Mouse (Mus musculus) activated CD4-positive, CD25-positive, alpha-beta regulatory T cell, adult 4 months (primary cell): Measurements from ENCODE around the gene Ints6l. TPM values are rescaled to one million over a fixed set of nuclear protein-coding genes. Genes with fewer than 3 reads are reported as not detected.
A peak's percentile ranks its signal among the peaks of the same experiment; 100 is the strongest.
"Not testable (repeated sequence)": the region's sequence is repeated elsewhere in the genome, so short reads cannot be mapped to it uniquely, and the experiment has no call there.

Experiments used
- ATAC-seq: one replicate; pipeline ENCODE4 v1.8.0; 2017
- polyA plus RNA-seq, 2 experiments: library from polyadenylated mRNA; unstranded; fragments of 100-300 nt; shearing (Covaris generic); gene quantifications; one replicate each; pipeline ENCODE4 v1.2.1; 2017

Ints6l gene
- polyA plus RNA-seq, result 10 to 100 TPM; 23.4 to 26.6 TPM

DNA sequence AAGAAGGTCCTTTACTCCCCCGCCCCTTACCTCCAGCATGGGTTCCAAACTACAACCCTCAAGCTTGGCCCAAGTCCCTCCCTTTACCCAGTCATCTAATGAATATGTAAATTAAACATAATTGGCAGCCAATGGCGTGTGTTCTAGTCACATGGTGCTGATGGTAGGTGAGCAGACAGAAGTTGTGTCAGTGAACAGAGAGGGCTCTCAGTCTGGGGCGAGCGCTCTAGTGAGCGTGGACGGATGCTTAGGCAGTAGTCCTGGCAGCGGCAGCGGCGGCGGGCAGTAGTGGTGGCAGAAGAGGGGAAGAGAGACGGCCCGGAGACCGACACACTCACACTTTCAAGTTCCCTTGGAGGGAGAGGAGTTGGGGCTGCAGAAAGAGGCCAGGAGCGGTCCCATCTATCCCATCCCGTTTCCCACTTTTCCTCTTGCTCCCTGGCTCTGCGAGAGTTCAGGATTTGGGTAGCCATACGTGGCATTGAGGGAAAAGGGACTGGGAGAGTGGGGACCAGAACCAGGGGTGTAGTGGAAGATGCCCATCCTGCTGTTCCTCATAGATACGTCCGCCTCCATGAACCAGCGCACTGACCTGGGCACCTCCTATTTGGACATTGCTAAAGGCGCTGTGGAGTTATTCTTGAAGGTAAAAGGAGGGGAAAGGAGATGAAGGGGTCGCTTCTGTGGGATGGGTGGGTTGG lies at the start of gene Ints6l:
Ints6l (plus strand) TSS at position 187 of the 701 bp plus-strand sequence.
- peak; percentile 83 for ATAC-seq

- ATAC-seq, result peak; percentile 70
These were observed 49.2 kb upstream of the Ints6l start for GRCm38 (mm10) chrX:56405482-56405881.

- peak; percentile 69 for ATAC-seq
These were observed 48.5 kb upstream of the Ints6l start for GRCm38 (mm10) chrX:56406128-56406527.

DNA sequence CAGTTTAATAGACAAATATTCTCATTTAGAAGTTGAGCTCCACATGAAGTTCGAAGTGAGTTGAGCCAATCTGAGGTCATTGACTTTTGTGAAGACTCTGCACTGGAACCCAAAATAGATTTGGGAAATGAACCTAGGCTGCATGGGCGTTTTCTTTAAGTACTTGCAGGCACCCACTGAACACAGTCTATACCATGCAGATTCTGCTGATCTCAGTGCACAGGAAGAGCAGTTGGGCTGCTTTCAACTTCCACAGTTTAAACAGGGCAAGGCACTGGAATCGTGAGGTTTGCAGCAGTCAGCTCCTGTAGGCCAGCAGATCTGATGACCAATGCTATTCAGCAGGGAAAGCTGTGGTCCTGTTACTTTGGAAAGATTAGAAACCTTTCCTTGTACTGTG lies 38.4 kb upstream of the Ints6l start:
- no peak for ATAC-seq

DNA sequence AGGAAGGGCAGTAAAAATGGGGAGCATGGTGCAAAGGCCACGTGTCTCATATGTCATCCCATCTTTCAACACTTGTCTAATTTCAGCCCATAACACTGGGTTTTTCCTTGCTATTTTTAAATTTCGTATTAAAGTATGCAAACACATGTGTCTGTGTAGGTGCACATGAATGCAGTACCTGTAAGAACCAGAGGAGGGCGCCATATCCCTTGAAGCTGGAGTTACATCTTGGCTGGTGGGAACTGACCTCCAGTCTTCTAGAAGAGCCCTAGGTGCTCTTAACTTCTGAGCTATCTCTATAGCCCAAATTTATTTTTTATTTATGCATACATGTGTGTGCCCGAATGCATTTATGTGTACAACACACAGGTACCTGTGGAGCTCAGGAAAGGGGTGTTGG lies 37.1 kb upstream of the Ints6l start:
- ATAC-seq, result no peak

DNA sequence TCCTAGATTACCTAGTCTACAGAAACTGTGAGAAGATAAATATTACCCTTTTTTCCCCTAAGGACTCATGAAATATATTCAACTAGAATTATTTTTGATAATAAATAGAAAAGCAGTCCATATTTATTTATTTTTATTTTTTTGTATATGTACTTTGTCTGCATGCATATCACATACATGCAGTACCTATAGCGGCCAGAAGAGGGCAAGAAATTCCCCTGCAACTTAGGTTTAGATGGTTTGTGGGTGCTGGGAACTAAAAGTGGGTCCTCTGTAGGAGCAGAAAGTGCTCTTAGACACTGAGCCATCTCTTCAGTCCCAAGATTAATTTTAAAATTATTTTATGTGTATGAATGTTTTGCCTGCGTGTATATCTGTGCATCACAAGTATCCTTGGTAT lies 24.1 kb upstream of the Ints6l start:
- no peak for ATAC-seq

DNA sequence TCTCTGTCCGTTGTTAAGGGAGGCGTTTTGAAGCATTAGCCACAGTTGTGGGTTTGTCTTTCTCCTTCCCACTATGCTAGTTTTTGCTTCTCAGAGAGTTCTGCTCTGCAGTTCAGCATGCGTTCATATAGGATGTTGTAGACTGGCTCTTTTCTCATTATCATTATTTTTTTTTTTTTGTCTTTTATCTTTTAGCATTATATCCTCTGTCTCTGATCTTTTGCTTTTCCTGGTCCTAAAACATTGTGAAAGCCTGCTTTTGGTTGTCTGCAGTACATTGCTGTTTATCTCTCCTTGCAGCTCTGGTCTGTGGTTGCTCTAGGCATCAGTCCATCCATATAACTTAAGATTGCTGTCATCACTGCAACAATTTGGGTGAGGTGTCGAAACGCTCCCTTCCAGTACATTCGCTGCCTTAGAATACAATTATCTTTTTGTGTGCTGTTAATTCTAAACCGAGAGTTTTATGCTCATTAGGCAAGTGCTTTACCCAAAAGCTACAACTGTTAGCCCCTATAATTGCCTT lies 18.8 kb upstream of the Ints6l start:
- ATAC-seq, result no peak

DNA sequence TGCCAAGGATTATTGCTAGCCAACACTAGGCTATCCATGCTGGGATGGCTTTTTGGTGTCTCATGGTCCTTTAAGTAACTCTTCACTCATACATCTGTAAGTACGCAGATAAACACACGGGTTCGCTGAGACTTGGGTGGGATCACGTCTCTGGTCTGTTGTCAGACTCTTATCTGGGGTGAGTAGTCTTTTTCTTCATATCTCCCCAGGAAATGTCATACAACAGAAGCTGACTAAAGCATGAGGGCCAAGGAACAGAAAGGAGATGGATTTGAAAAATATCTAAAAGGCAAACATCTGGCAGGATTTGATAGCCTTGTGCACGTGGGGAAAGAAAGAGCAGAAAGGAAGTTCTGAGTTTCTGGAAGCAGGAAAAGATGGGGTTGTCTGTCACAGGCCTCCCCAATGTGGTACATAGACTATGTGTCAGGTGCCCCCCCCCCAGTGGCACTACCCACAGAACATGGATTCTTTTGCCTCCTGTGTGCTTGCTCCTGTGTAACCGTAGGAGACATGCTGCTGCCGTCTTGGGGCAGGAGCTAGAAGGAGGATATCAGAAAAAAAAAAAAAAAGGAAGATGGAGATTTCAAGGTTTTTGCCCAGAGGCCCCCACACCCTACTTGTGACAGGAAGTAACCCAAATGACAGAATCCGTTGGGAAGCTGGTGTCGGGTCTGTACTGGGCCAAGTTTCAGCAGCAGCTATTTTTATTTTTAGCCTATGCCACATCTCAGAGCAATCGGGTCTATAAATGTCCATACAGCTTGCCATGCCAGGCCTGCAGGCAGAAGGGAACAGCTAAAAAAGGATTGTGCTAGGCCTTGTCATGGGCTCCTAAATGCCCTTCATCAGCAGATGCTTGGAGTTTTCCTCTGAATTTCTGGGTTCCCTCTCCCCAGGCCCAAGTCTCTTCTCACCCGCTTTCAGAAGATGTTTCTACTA lies 7.9 kb upstream of the Ints6l start:
- ATAC-seq, result no peak

GRCm38 (mm10) chrX:56447524-56448015 lies 7.1 kb upstream of the Ints6l start, which contains the start of gene Gm2174:
Gm2174 (plus strand) TSS chrX:56447965.
- no peak for ATAC-seq

GRCm38 (mm10) chrX:56455372-56456246 lies 952 bp downstream of the Ints6l start:
- ATAC-seq, result peak; percentile 81

GRCm38 (mm10) chrX:56456379-56456778 lies 1.7 kb downstream of the Ints6l start:
- ATAC-seq, result no peak

GRCm38 (mm10) chrX:56462020-56462933 lies 7.6 kb downstream of the Ints6l start:
- ATAC-seq, result peak; percentile 52

- ATAC-seq, result no peak
These were observed 10.2 kb downstream of the Ints6l start for GRCm38 (mm10) chrX:56464906-56465305.

- no peak for ATAC-seq
These were observed 13.0 kb downstream of the Ints6l start for GRCm38 (mm10) chrX:56467688-56468087.

DNA sequence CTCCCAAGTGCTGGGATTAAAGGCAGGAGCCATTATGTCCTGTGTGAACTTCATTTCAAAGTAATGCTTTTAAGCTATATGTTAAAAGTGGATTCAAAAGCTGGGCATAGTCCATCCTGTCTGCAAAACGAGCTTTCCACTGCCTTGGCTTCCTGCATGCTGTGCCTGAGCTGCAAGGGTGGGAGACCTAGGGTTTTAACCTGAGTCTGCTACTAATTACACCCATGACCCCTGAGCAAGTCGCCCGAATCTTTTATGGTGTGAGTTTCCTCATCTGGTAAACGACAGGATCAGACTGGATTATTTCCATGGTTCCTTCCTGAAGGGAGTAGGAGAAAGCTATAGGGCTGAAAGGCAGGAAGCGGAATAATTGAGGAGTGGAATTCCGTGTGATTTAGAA lies 13.8 kb downstream of the Ints6l start:
- ATAC-seq, result no peak

- no peak for ATAC-seq
These were observed 19.4 kb downstream of the Ints6l start for GRCm38 (mm10) chrX:56474035-56474434.

GRCm38 (mm10) chrX:56477553-56477952 lies 22.9 kb downstream of the Ints6l start:
- no peak for ATAC-seq

DNA sequence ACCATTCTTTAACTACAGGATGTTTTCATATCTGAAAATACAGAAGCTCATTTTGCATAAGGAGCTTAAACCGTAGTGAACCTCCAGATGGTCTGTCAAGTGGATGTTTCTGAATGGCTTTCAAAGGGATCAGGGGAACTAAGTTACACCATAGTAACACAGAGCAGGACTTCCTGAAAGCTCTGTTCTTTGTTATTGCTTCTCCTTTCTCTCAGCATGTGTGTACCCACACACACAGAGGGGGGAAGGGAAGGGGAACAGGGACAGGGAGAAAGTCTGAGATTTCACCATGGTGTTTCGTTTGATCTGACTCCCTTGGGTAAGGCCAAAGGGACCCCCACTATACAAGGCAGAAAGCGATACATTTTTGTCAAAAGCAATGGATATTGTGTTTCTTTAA lies 27.2 kb downstream of the Ints6l start:
- no peak for ATAC-seq

- peak; percentile 71 for ATAC-seq
These were observed 35.1 kb downstream of the Ints6l start for GRCm38 (mm10) chrX:56489758-56490157.

DNA sequence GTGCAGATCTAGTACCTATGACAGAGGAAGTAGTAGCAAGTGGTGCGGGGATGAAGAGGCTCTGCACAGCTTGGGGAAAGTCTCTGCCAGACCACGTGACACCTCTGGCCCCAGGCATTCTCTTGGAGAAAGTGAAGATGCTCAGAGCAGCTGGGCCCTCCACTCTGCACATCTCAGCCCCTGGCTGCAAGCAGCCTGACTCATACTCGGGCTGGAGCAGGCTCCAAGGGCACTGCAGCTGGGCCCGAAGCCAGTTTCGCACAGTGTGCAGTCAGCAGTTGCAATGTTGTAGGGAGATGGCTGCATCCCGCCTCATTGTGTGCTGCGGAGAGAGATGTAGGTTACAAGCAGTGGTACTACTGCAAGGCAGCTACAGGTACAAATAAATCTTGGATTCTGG lies 42.6 kb downstream of the Ints6l start:
- no peak for ATAC-seq

GRCm38 (mm10) chrX:56524442-56524841 lies 69.8 kb downstream of the Ints6l start, which contains the start of gene Gm10477:
Gm10477 (plus strand) TSS chrX:56524742.
- not testable (repeated sequence) for ATAC-seq
